Mouse (Mus musculus): Measurements from ENCODE around the gene Otof. TPM values are rescaled to one million over a fixed set of nuclear protein-coding genes. Genes with fewer than 3 reads are reported as not detected.

Gene Otof
- polyA plus RNA-seq, 1 experiment from 2014 or later, result 0.17 TPM

DNA sequence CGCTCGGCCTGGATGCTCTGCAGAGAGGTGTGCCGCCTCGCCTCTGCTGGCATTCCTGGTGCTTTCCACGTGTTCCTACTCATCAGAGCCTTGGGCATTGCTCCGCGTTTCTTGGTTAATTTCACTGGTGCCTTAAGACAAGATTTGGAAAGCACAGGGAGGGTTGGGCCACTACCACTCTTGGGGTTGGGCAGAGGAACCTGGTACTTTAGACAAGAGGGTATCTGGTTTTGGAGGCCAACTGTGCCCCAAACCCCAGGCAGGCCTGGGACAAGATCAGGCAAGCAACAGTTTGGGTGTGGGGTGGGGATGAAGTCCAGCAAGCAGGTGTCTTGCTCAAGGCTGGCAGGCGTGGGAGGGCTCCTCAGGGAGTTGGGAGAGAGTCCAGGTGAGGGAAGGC lies 94.3 kb downstream of the Otof start:
- Histone ChIP-seq H3K27ac (no peak overlapping the region), H3K36me3 (no peaks in the 10 kb centered on the region), H3K4me1 (no peaks in the 10 kb centered on the region), H3K9me3 (replicated peaks) (no peaks in the 10 kb centered on the region), H3K4me2 (no peak overlapping the region), H3K27me3 (no peaks in the 10 kb centered on the region), H3K9ac (no peak overlapping the region), H3K4me3 (replicated peaks) (no peak overlapping the region)
- no peak for ATAC-seq (replicated peaks; ENCODE audit: low FRiP score)
- WGBS, result 79% methylated on average over 8 of the region's 8 CpGs

DNA sequence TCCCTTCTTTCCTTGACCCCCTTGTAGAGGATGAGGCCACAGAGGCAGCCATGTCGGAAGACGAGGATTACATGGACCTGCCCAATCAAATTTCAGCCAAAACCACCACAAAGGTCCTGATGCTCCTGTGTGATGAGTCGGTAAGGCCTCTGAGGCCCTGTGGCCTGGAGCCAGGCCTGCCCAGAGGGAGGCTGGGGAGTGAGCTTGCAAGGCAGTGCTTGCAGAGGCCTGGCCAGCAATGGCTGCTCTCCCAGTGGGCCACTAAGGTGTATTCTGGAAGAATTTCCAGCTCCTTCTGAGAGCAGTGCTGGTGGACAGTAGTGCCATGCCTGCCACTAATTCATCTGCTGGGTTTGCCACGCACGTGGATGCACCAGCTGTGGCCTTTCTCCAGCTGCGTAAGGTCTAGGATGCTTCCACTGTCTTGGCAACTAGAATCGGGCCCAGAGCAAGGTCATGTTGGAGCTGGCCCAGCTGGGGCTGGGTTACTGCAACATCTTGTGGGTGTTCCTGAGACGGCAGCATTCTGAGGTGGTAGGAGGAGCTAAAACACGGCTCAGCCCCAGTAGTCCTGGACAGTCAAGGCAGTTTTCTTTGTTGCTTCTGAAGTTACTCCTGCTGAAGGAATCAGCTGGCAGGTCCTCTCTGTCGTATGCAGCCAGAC lies 103.2 kb downstream of the Otof start:
- 79% methylated on average over 10 of the region's 10 CpGs for WGBS
- Histone ChIP-seq H3K4me1 (no peaks in the 10 kb centered on the region), H3K9me3 (replicated peaks) (no peaks in the 10 kb centered on the region), H3K4me3 (replicated peaks) (no peak overlapping the region), H3K4me2 (no peak overlapping the region), H3K27me3 (no peaks in the 10 kb centered on the region), H3K36me3 (no peaks in the 10 kb centered on the region), H3K9ac (no peak overlapping the region), H3K27ac (no peak overlapping the region)
- ATAC-seq (replicated peaks; ENCODE audit: low FRiP score), result no peak

DNA sequence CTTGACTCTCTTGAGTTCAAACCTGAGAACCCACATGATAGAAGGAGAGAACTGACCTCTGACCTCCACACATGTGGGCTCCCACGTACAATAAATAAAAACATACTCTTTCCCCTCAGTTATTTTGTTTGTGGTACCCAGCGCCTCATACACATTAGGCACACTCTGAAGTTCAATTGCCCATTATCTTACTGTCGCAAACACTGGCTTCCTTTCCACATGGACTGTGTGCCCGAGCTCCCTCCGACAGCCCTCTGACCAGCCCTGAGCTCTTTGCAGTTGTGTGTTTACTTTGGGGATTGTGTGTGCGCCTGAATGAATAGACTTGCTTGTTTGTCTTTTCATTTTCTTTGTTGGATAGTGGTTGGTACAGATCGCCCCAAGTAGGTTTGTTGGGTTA lies 105.1 kb downstream of the Otof start:
- H3K4me3 ChIP-seq (replicated peaks), result no peak overlapping the region
- no peaks in the 10 kb centered on the region for H3K9me3 ChIP-seq (replicated peaks)
- no peaks in the 10 kb centered on the region for H3K27me3 ChIP-seq
- no peak overlapping the region for H3K9ac ChIP-seq
- no peak for ATAC-seq (replicated peaks; ENCODE audit: low FRiP score)
- no peak overlapping the region for H3K4me2 ChIP-seq
- no peaks in the 10 kb centered on the region for H3K4me1 ChIP-seq
- 89% methylated on average over 7 of the region's 7 CpGs for WGBS
- H3K27ac ChIP-seq, result no peak overlapping the region
- no peaks in the 10 kb centered on the region for H3K36me3 ChIP-seq

DNA sequence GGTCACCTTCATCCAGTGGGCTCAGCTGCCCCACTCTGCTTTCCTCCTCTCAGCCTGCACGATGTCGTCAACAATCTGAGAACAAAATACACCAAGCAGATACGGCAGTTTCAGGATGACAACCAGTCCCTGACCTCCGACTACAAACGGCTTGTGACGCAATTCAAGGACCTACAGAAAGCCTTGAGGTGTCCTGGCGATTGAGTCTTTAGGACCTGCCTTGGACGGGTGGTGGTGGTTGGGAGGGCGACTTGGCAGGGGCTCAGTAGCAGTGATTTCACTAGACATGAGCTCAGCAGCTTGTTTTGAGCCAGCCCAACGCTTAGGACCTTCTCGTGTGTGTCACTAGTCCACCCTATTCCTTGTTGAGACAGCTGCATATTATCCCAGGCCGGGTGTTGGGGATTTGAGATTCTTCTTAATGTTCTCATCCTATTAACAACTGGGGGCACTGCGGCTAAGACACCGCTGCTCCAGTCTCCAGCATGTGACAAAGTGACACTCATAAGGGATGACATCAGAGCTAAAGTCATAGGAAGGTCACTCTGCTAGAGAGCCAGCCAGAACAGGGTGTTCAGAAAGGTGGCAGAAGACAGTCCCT lies 106.1 kb downstream of the Otof start:
- Histone ChIP-seq H3K4me3 (replicated peaks) (no peak overlapping the region), H3K36me3 (no peaks in the 10 kb centered on the region), H3K27ac (no peak overlapping the region), H3K4me2 (no peak overlapping the region), H3K4me1 (no peaks in the 10 kb centered on the region), H3K9me3 (replicated peaks) (no peaks in the 10 kb centered on the region), H3K27me3 (no peaks in the 10 kb centered on the region), H3K9ac (no peak overlapping the region)
- no peak for ATAC-seq (replicated peaks; ENCODE audit: low FRiP score)
- WGBS, result 84% methylated on average over 14 of the region's 14 CpGs

DNA sequence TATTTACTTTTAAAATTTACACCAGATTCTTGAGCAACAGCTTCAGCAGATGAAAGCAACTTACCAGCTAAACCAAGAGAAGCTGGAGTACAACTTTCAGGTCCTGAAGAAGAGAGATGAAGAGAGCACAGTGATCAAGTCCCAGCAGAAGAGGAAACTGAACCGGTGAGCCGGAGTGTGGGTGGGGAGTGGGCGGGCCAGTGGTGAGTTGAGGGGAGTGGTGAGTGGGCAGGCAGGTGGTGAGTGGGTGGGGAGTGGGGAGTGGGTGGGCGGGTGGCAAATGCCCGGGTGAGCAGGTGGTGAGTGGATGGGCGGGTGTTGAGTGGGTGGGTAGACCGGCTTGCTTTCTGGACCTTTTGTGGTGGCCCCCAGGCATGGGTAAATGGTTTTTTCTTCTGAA lies 106.6 kb downstream of the Otof start:
- no peak for ATAC-seq (replicated peaks; ENCODE audit: low FRiP score)
- Histone ChIP-seq H3K27ac (no peak overlapping the region), H3K27me3 (no peaks in the 10 kb centered on the region), H3K4me1 (no peaks in the 10 kb centered on the region), H3K9me3 (replicated peaks) (no peaks in the 10 kb centered on the region), H3K4me3 (replicated peaks) (no peak overlapping the region), H3K9ac (no peak overlapping the region), H3K4me2 (no peak overlapping the region), H3K36me3 (no peaks in the 10 kb centered on the region)
- 85% methylated on average over 7 of the region's 7 CpGs for WGBS

DNA sequence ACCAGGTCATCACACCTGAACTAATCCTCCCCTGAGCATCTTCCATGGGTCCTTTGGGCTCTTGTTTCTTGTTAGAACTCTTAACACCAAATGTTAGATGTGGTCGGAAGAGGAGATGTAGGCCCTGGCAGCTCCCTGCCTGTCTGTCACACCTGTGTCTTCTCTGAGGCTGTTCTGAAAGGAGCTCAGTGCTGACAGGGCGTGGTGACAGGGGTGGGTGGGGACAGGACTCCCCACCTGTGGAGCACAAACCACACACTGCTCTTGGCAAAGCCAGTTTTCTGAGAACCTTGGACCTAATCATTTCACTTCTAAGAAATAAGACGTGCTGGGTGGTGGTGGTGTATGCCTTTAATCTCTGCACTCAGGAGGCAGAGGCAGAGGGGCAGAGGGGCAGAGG lies 108.1 kb downstream of the Otof start:
- Histone ChIP-seq H3K27me3 (no peaks in the 10 kb centered on the region), H3K4me3 (replicated peaks) (no peak overlapping the region), H3K36me3 (no peaks in the 10 kb centered on the region), H3K9me3 (replicated peaks) (no peaks in the 10 kb centered on the region), H3K4me2 (no peak overlapping the region), H3K27ac (no peak overlapping the region), H3K4me1 (no peaks in the 10 kb centered on the region), H3K9ac (no peak overlapping the region)
- ATAC-seq (replicated peaks; ENCODE audit: low FRiP score), result no peak
- 71% methylated on average over 3 of the region's 3 CpGs for WGBS

DNA sequence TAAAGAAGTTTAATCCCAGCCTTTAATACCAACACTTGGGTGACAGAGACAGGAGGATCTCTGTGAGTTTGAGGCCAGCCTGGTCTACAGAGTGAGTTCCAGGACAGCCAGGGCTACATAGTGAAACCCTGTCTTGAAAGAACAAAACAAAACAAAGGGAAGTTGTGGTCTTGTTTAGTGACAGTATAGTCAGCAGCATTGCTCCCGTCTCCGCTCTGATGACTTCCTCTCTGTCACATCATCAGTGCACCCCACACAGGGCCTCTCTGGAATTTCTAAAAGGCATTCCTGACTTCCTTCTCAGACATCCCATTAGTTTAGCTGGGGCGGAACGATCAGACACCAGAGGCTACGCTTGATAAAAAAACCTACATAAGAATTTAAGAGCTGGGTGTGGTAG lies 117.8 kb downstream of the Otof start:
- H3K27me3 ChIP-seq, result peaks cover 10% of the 10 kb centered on the region; the same call in 1 of the 2 replicates
- no peaks in the 10 kb centered on the region for H3K9me3 ChIP-seq (replicated peaks)
- no peak overlapping the region for H3K4me2 ChIP-seq
- no peak overlapping the region for H3K27ac ChIP-seq
- no peak overlapping the region for H3K9ac ChIP-seq
- peaks cover 7% of the 10 kb centered on the region for H3K4me1 ChIP-seq
- no peak for ATAC-seq (replicated peaks; ENCODE audit: low FRiP score)
- no peak overlapping the region for H3K4me3 ChIP-seq (replicated peaks)
- H3K36me3 ChIP-seq, result no peaks in the 10 kb centered on the region
- 54% methylated on average over 5 of the region's 5 CpGs for WGBS

DNA sequence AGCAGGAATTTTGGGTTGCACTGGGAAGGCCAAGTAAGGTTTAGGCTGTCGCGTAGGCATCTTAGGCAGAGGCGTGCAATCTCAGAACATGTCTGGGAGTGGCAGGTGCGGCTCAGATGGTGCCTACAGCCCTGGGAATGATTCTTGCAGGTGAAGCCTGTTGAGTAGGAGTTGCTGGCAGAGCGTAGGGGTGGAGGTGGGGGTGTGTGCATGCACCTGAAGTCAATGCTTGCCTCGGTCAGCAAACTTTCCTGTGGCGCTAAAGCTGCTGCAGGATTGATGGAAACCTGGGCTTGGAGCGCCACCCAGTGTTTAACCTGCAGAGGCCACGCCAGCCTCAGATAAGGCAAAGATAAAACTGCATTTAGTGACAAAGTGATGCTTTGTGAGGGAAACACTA lies 118.6 kb downstream of the Otof start:
- Histone ChIP-seq H3K27ac (no peak overlapping the region), H3K9ac (no peak overlapping the region), H3K4me3 (replicated peaks) (peak overlapping the region; percentile 31), H3K4me1 (peaks cover 7% of the 10 kb centered on the region), H3K27me3 (peaks cover 10% of the 10 kb centered on the region; the same call in 1 of the 2 replicates), H3K36me3 (no peaks in the 10 kb centered on the region), H3K4me2 (peak overlapping the region; percentile 62), H3K9me3 (replicated peaks) (no peaks in the 10 kb centered on the region)
- peak; percentile 62 for ATAC-seq (replicated peaks; ENCODE audit: low FRiP score)
- 3% methylated on average over 9 of the region's 9 CpGs for WGBS

DNA sequence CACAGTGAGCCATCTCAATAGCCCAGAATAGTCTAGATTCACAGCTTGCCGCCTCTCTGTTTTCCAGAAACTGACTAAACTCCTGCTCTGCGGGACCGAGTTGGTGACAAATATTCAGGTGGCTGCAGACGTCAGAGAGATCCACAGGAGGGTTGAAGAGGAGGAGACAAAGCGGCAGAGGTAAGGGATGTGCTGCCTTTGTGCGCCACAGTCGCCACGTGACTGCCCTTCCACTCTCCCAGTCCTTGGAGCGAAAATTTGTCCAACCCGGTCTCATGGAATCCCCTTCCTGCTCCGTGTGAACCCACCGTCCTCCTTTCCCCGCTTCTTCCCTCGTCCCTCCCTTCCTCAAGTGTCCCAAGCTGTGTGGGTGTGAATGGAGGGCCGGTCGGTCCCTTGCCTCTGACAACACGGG lies 119.1 kb downstream of the Otof start:
- H3K36me3 ChIP-seq, result no peaks in the 10 kb centered on the region
- H3K4me2 ChIP-seq, result peak overlapping the region; percentile 62
- H3K27ac ChIP-seq, result no peak overlapping the region
- peaks cover 10% of the 10 kb centered on the region; the same call in 1 of the 2 replicates for H3K27me3 ChIP-seq
- peaks cover 7% of the 10 kb centered on the region for H3K4me1 ChIP-seq
- peak; percentile 54 for ATAC-seq (replicated peaks; ENCODE audit: low FRiP score)
- H3K9me3 ChIP-seq (replicated peaks), result no peaks in the 10 kb centered on the region
- WGBS, result 6% methylated on average over 17 of the region's 17 CpGs
- peak overlapping the region; percentile 31 for H3K4me3 ChIP-seq (replicated peaks)
- H3K9ac ChIP-seq, result no peak overlapping the region

DNA sequence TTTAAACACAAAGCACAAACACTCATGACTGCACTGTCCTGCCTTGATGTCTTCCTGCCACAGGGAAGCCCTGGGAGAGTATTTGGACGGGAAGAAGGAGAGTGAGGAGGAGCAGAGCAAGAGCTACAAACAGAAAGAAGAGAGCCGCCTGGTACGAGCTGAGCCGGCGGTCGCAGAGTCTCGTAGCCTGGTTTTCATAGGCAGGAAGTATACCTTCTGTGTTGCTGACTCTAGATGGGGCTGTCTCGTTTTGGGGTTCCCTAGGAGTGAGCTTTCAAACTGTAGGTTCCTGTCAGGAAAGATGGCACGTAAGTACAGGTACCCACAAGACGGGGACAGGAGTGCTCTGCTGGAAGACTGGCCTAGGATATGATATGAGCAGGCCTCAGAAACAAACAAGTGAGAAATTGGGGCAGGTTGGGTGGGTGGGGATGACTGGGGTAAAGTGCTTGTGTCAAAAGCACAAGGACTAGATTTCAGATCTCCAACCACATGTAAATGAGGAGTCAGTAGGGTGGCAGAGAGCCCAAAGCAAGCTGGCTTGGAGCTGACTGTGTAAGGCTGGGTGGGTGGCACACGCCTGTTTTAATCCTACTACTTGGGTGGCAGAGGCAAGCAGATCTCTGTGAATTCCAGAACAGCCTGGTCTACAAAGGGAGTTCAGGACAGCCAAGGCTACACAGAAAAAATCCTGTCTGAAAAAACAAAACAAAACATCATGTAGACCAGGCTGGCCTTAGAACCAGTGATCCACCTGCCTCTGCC lies 119.9 kb downstream of the Otof start:
- WGBS, result 84% methylated on average over 11 of the region's 11 CpGs
- Histone ChIP-seq H3K9ac (no peak overlapping the region), H3K4me2 (no peak overlapping the region), H3K9me3 (replicated peaks) (no peaks in the 10 kb centered on the region), H3K36me3 (no peaks in the 10 kb centered on the region), H3K27me3 (peaks cover 10% of the 10 kb centered on the region; the same call in 1 of the 2 replicates), H3K4me3 (replicated peaks) (no peak overlapping the region), H3K4me1 (peaks cover 7% of the 10 kb centered on the region), H3K27ac (no peak overlapping the region)
- ATAC-seq (replicated peaks; ENCODE audit: low FRiP score), result no peak

DNA sequence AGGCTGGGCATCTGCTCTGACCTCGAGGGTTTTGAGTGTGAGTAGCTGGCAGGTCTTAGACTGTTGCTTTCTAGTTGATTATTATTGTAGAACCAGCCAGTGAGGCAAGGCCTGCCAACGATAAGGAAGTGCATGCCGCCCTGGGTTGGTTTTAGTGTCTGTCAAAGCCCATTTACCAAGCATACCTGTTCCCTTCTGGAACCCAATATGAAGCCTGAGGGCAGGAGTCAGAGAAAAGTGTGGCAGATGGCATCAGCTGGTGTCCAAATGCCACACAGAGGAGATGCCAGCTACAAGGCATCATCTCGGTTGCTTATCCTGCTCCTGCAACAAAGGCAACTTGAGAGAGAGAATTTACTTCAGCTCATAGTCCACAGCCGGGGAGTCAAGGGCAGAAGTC lies 120.9 kb downstream of the Otof start:
- Histone ChIP-seq H3K4me3 (replicated peaks) (no peak overlapping the region), H3K9me3 (replicated peaks) (no peaks in the 10 kb centered on the region), H3K36me3 (no peaks in the 10 kb centered on the region), H3K4me2 (no peak overlapping the region), H3K27me3 (peaks cover 10% of the 10 kb centered on the region; the same call in 1 of the 2 replicates), H3K9ac (no peak overlapping the region), H3K27ac (no peak overlapping the region), H3K4me1 (peaks cover 7% of the 10 kb centered on the region)
- WGBS, result 77% methylated on average over 5 of the region's 5 CpGs
- ATAC-seq (replicated peaks; ENCODE audit: low FRiP score), result no peak

Measured in kidney, embryonic 15.5 days (tissue).